Mouse (Mus musculus) hindbrain, embryonic 16.5 days (tissue): Measurements from ENCODE around the gene Pak3. TPM values are rescaled to one million over a fixed set of nuclear protein-coding genes. Genes with fewer than 3 reads are reported as not detected.

Experiments used
- ATAC-seq: fragments of 200-750 bp; cut with Nextera tagmentation; 2 replicates; pipeline ENCODE4 v1.8.0; 2017; ENCODE audit warnings: moderate TSS enrichment, moderate library complexity
- H3K27ac ChIP-seq: fragments of 300-500 bp; sonication (generic); 2 replicates; pipeline ENCODE4 v1.5.1; 2014; ENCODE audit warnings: low read depth, mild to moderate bottlenecking, control low read depth, low read length, moderate library complexity
- H3K27me3 ChIP-seq: fragments of 300-500 bp; sonication (generic); replicated peaks from 2 replicates; pipeline ENCODE4 v1.6.1; 2014; ENCODE audit warnings: low read length; ENCODE audit not compliant: control insufficient read depth, insufficient read depth
- H3K36me3 ChIP-seq: fragments of 300-500 bp; sonication (generic); 2 replicates; pipeline ENCODE4 v1.6.1; 2014; ENCODE audit warnings: mild to moderate bottlenecking, low read length, moderate library complexity, mixed read lengths; ENCODE audit not compliant: control insufficient read depth, insufficient read depth
- H3K4me1 ChIP-seq: fragments of 300-500 bp; sonication (generic); 2 replicates; pipeline ENCODE4 v1.6.1; 2014; ENCODE audit warnings: low read depth, low read length; ENCODE audit not compliant: control insufficient read depth, insufficient read depth
- H3K4me2 ChIP-seq: fragments of 300-500 bp; sonication (generic); 2 replicates; pipeline ENCODE4 v1.6.1; 2014; ENCODE audit warnings: mild to moderate bottlenecking, low read length, control low read depth, moderate library complexity
- H3K4me3 ChIP-seq: fragments of 300-500 bp; sonication (generic); 2 replicates; pipeline ENCODE4 v1.5.1; 2014; ENCODE audit warnings: mild to moderate bottlenecking, low read length, control low read depth, moderate library complexity
- H3K9ac ChIP-seq: fragments of 300-500 bp; sonication (generic); 2 replicates; pipeline ENCODE4 v1.6.1; 2014; ENCODE audit warnings: low read depth, mild to moderate bottlenecking, control low read depth, low read length, moderate library complexity
- H3K9me3 ChIP-seq: fragments of 300-500 bp; sonication (generic); 2 replicates; pipeline ENCODE4 v1.6.1; 2014; ENCODE audit warnings: mild to moderate bottlenecking, low read length, moderate library complexity; ENCODE audit not compliant: control insufficient read depth
- WGBS: fragments of 180-500 bp; shearing (Covaris S2); extraction: QIAGEN DNeasy Blood & Tissue Kit; methylation state at CpG from one replicate; pipeline ENCODE4 v1.1.7; 2014; 5-methylcytosine and 5-hydroxymethylcytosine counted together
- polyA plus RNA-seq: library from polyadenylated mRNA; unstranded; fragments of >200 nt; fragmentation: Nextera tagmentation; extraction: Ambion mirVana; gene quantifications from 2 replicates; pipeline ENCODE4 v1.2.1, GENCODE M21; 2015

Pak3 gene
- polyA plus RNA-seq, 1 experiment from 2014 or later = 252 TPM

DNA sequence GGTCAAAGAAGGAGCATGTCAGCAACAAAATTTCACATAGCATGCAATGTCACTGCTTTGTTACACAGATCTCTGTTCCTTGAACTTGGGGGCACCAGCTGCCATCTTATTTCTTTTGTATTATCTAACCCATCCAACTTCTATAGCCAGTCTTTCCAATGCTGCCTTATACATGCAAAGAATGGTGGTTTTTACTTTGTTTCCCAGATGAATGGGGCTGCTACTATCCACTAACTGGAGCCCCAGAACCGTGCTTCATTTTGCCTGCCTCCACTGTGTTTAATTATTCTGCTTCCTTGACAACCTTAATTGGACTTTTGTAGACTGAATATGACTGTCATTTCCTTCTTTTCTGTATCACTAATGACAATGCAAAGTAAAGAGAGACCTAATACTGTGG is 126.4 kb downstream of the Pak3 start:
- Histone ChIP-seq H3K9ac (no peak overlapping the region), H3K4me1 (no peaks in the 10 kb centered on the region), H3K4me2 (no peak overlapping the region), H3K27ac (no peak overlapping the region), H3K9me3 (no peaks in the 10 kb centered on the region), H3K4me3 (no peak overlapping the region), H3K36me3 (no peaks in the 10 kb centered on the region), H3K27me3 (no peaks in the 10 kb centered on the region)
- WGBS = 15% methylated on average over 1 of the region's 1 CpGs
- ATAC-seq = no peak

DNA sequence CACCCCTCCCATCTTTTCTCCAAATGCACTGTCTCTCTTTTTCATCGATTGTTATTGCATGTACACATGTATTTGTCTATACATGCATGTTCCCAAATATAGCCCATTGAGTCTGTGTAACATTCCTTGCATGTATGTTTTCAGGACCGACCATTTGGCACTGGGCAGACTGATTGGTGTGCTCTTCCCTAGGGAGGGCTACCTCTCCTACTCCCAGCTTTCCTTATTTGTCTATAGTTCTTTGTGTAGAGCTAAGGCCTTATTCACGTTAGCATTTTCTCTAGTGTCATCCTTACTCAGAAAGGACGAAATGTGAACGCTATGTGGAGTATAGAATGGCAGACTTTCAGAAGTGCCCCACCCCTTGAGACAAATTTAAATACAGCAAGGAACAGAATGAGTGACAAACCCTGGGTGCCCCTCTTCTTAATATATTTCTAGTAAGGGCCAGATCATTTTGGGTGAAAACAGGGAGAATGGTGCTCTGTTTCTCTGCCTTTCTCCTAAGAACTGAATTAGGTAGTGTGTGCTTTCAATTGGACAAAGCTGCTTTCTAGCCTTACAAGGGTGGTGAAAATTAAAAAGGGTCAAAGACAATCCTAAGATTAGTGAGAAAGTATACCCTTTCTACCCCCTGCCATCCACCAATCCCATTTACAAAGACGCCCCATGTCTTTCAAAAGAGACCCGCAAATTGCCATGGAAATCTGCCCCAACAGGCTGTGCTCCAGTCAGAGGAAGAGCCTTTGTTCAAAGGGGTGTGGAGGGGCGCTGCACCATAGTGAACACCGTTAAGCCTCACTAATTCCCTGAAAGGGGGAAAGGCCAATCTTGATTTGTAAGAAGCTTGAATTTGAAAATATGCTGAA is 136.2 kb downstream of the Pak3 start:
- Histone ChIP-seq H3K4me2 (no peak overlapping the region), H3K4me3 (no peak overlapping the region), H3K36me3 (no peaks in the 10 kb centered on the region), H3K9ac (no peak overlapping the region), H3K27me3 (no peaks in the 10 kb centered on the region; the same call in 1 of the 2 replicates), H3K9me3 (no peaks in the 10 kb centered on the region), H3K4me1 (no peaks in the 10 kb centered on the region; the same call in 1 of the 2 replicates), H3K27ac (no peak overlapping the region)
- WGBS = 25% methylated on average over 9 of the region's 9 CpGs
- no peak for ATAC-seq

DNA sequence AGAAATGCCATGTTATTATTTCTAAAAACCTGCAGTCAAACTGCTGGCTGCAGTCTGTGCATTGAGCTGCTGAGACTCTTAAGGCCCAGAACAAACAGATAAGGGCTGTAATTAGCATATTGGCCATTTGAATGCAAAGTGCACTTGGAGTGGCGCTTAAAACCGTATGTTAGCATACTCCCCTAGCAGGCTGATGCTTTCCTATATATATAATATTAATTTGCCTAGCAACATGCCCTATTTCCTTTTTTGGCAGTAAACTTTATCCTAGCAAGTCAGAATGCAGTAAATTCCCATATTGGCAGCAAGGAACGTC is 136.7 kb downstream of the Pak3 start:
- no peak for ATAC-seq
- WGBS = 18% methylated on average over 3 of the region's 3 CpGs
- Histone ChIP-seq H3K9me3 (no peaks in the 10 kb centered on the region), H3K27ac (no peak overlapping the region), H3K9ac (no peak overlapping the region), H3K4me2 (no peak overlapping the region), H3K4me1 (no peaks in the 10 kb centered on the region; the same call in 1 of the 2 replicates), H3K27me3 (no peaks in the 10 kb centered on the region; the same call in 1 of the 2 replicates), H3K36me3 (no peaks in the 10 kb centered on the region), H3K4me3 (no peak overlapping the region)

DNA sequence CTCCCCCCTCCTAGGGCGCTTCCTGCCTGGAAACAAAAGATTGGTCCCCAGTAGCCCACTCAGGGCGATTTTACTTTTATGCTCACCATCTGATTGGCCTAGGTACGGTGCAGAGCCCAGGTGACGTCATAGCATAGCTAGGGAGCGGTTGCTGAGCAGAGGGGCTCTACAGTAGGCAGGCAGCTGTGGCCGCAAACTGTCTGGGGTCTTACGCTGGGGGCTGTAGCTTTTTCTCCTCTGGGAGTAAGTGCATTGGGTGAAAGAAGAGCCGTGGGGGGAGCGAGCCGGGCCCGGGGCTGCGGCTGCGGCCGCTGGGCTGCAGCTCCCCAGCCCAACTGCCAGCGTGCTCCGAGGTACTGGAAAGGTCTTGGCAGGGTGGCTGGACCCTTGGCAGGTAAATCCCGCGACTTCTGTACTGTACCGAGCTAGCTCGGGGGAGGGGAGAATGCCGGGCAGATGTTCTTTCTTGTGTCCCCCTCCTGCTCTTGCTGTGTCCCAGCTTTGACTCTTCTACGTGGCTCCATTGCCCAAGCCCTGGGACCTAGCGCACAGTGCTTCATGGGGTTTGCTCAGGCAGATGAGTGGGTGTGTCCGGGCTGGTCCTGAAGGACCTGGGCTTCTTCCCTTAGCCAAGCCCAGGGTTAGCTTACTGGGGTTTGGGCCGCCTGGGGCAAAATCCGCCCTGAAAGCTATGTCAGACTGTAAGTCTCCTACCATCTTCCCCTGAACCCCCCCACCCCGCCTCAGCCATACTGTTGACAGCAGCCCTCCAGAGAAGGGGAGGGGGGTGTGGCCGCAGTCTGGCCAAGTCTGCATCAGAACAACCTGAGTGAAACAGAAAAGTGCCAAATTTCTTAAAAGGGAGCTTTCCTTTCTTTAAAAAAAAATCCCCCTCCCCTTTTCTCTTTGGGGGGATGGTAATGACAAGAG is 146.1 kb downstream of the Pak3 start:
- no peaks in the 10 kb centered on the region for H3K9me3 ChIP-seq
- no peaks in the 10 kb centered on the region for H3K27me3 ChIP-seq
- no peaks in the 10 kb centered on the region; the same call in none of the 2 replicates for H3K4me1 ChIP-seq
- peak overlapping the region; percentile 76 for H3K9ac ChIP-seq
- no peaks in the 10 kb centered on the region for H3K36me3 ChIP-seq
- ATAC-seq = peak; percentile 99
- peak overlapping the region; percentile 58 for H3K4me3 ChIP-seq
- H3K4me2 ChIP-seq = peak overlapping the region; percentile 55
- peak overlapping the region; percentile 80 for H3K27ac ChIP-seq
- WGBS = 22% methylated on average over 27 of the region's 28 CpGs

DNA sequence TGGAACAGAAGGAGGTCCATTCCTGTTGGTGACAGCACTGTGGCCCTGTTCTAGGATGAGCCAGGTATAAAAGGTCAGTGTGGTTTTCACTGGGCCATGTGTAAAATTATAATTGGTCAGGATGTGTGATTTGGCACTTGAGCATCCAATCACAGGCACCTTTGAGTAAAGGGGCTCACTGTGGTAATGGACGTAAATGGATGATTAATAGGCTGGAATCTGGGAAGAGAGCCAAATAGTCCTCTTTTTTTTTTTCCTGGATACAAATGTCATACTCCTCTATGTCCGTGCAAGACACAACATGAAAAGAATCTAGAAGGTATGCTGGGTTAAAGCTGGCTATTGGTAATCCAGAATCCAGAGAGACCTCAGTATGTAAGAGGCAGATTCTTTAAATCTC is 147.4 kb downstream of the Pak3 start:
- Histone ChIP-seq H3K9ac (peak overlapping the region; percentile 76), H3K4me1 (no peaks in the 10 kb centered on the region; the same call in none of the 2 replicates), H3K27ac (no peak overlapping the region), H3K27me3 (no peaks in the 10 kb centered on the region), H3K4me2 (peak overlapping the region; percentile 55), H3K36me3 (no peaks in the 10 kb centered on the region), H3K4me3 (peak overlapping the region; percentile 58), H3K9me3 (no peaks in the 10 kb centered on the region)
- no peak for ATAC-seq
- 19% methylated on average over 2 of the region's 2 CpGs for WGBS

DNA sequence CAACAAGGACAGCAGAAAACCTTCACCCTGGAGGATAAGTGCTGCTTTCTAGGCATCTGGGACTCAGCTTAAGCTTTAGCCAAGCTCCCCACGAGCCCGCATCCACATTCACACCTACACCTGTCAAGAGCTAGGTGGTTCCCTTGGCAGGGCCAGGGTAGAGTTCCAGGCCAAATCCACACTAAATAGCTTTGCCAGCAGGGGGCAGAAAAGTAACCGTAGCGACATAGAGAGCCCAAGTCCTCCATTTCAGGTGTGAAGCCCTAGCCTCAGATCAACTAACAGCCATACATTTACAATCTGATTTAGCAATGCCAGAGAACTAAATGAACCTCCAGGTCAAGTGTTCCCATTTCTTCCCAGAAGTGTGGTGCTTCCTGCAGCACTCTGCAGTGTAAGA is 148.6 kb downstream of the Pak3 start:
- H3K4me1 ChIP-seq = no peaks in the 10 kb centered on the region; the same call in none of the 2 replicates
- no peaks in the 10 kb centered on the region for H3K27me3 ChIP-seq
- H3K27ac ChIP-seq = no peak overlapping the region
- peak overlapping the region; percentile 55 for H3K4me2 ChIP-seq
- H3K36me3 ChIP-seq = no peaks in the 10 kb centered on the region
- H3K9me3 ChIP-seq = no peaks in the 10 kb centered on the region
- H3K9ac ChIP-seq = no peak overlapping the region
- ATAC-seq = no peak
- WGBS = 37% methylated on average over 4 of the region's 4 CpGs
- H3K4me3 ChIP-seq = 0 out of 2 replicates have a peak overlapping the region, but pooled peaks have one; percentile 12

DNA sequence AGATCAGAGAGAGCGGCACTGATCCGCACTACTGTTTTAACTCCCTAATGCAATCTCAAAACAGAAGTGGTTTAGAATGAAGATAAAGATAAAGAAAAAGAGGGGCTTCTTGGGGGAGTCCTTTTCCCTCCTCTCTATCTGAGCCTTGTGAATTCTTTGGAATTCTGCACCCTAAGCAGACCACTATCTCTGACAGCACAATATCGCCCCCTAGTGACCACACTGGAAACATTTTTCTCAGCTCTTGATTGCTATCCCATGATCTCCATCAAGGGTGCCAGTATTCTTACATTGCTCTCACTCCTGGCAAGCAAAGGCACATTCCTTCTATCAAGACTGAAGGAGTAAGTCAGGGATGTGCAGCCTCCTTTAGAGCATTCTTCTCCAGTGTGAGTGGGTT is 149.9 kb downstream of the Pak3 start:
- H3K4me2 ChIP-seq = no peak overlapping the region
- H3K4me3 ChIP-seq = no peak overlapping the region
- H3K9ac ChIP-seq = no peak overlapping the region
- H3K36me3 ChIP-seq = no peaks in the 10 kb centered on the region
- ATAC-seq = no peak
- H3K27ac ChIP-seq = no peak overlapping the region
- H3K27me3 ChIP-seq = no peaks in the 10 kb centered on the region
- WGBS = 47% methylated on average over 3 of the region's 3 CpGs
- no peaks in the 10 kb centered on the region; the same call in none of the 2 replicates for H3K4me1 ChIP-seq
- no peaks in the 10 kb centered on the region for H3K9me3 ChIP-seq

DNA sequence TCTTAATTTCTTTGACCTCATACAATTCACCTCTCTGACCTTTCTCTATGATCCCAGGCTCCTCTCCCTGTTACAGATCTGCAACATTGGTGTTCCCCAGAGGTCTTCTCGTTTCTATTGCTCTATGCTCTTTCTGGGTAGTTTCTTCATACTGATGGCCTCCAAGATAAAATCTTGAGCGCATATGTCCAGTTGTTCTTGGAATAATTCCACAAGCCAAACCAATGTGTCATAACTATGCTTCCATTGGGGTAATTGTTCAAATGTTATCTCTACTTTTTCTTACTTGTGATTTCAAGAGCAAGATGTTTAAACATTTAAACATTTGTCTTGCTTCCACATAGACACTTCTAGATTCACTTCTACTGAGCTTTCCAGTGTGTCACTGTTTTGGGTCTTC is 160.2 kb downstream of the Pak3 start:
- no peak for ATAC-seq
- WGBS = 81% methylated on average over 2 of the region's 2 CpGs
- Histone ChIP-seq H3K4me1 (no peaks in the 10 kb centered on the region), H3K27me3 (no peaks in the 10 kb centered on the region), H3K4me2 (no peak overlapping the region), H3K4me3 (no peak overlapping the region), H3K36me3 (no peaks in the 10 kb centered on the region), H3K27ac (no peak overlapping the region), H3K9ac (no peak overlapping the region), H3K9me3 (no peaks in the 10 kb centered on the region)

DNA sequence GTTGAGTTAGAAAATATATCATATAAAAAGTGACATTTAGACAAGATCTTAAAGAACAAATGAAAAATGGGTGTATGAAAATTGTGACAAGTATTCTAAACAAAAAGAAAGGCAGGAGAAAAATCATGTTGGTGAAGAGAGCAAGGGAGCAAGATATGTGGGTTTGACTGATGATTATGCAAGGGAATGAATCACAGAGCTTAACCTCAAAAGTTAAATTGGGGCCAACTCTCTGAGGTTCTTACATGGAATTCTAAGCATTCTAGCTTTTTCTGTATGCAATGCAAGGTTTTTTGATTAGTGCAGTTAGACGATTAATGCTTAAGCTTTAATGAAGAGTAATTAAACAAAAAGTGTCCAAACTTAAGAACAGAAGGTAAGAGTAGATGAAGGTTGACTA is 203.9 kb downstream of the Pak3 start:
- H3K36me3 ChIP-seq = no peaks in the 10 kb centered on the region
- H3K4me1 ChIP-seq = no peaks in the 10 kb centered on the region
- no peak overlapping the region for H3K4me3 ChIP-seq
- no peak for ATAC-seq
- H3K9me3 ChIP-seq = no peaks in the 10 kb centered on the region
- H3K9ac ChIP-seq = no peak overlapping the region
- WGBS = 78% methylated on average over 1 of the region's 1 CpGs
- no peaks in the 10 kb centered on the region for H3K27me3 ChIP-seq
- H3K4me2 ChIP-seq = no peak overlapping the region
- no peak overlapping the region for H3K27ac ChIP-seq
